Mouse (Mus musculus): Measurements from ENCODE around the gene Traf7.

GRCm38 (mm10) chr17:24563638-24564037 is 35.9 kb upstream of the Traf7 start:
- TF ChIP-seq CTCF (IDR thresholded peaks at IDR 0.05; ENCODE audit: control insufficient read depth, insufficient read depth, insufficient read length): no peak
- TF ChIP-seq MAX (IDR thresholded peaks at IDR 0.05): no peak
- TF ChIP-seq CEBPB (IDR thresholded peaks at IDR 0.05; ENCODE audit: low read depth): no peak
- TF ChIP-seq USF1 (IDR thresholded peaks at IDR 0.05; ENCODE audit: low read depth): no peak
- TF ChIP-seq MYOG (IDR thresholded peaks at IDR 0.05; ENCODE audit: control insufficient read depth, extremely low read depth, insufficient read length): no peak
- no peak for TF ChIP-seq MYOD1 (IDR thresholded peaks at IDR 0.05; ENCODE audit: control insufficient read depth, insufficient read length, low read depth)

All from C2C12 (cell line).